Mouse (Mus musculus) hindbrain, embryonic 16.5 days (tissue): ENCODE data around the gene Pycr1. TPM values are rescaled to one million over a fixed set of nuclear protein-coding genes. Genes with fewer than 3 reads are reported as not detected.

Experiments used
- ATAC-seq: fragments of 200-750 bp; cut with Nextera tagmentation; 2 replicates; pipeline ENCODE4 v1.8.0; 2017; ENCODE audit warnings: moderate TSS enrichment, moderate library complexity
- H3K27ac ChIP-seq: fragments of 300-500 bp; sonication (generic); 2 replicates; pipeline ENCODE4 v1.5.1; 2014; ENCODE audit warnings: low read depth, mild to moderate bottlenecking, control low read depth, low read length, moderate library complexity
- H3K27me3 ChIP-seq: fragments of 300-500 bp; sonication (generic); replicated peaks from 2 replicates; pipeline ENCODE4 v1.6.1; 2014; ENCODE audit warnings: low read length; ENCODE audit not compliant: control insufficient read depth, insufficient read depth
- H3K36me3 ChIP-seq: fragments of 300-500 bp; sonication (generic); 2 replicates; pipeline ENCODE4 v1.6.1; 2014; ENCODE audit warnings: mild to moderate bottlenecking, low read length, moderate library complexity, mixed read lengths; ENCODE audit not compliant: control insufficient read depth, insufficient read depth
- H3K4me1 ChIP-seq: fragments of 300-500 bp; sonication (generic); 2 replicates; pipeline ENCODE4 v1.6.1; 2014; ENCODE audit warnings: low read depth, low read length; ENCODE audit not compliant: control insufficient read depth, insufficient read depth
- H3K4me2 ChIP-seq: fragments of 300-500 bp; sonication (generic); 2 replicates; pipeline ENCODE4 v1.6.1; 2014; ENCODE audit warnings: mild to moderate bottlenecking, low read length, control low read depth, moderate library complexity
- H3K4me3 ChIP-seq: fragments of 300-500 bp; sonication (generic); 2 replicates; pipeline ENCODE4 v1.5.1; 2014; ENCODE audit warnings: mild to moderate bottlenecking, low read length, control low read depth, moderate library complexity
- H3K9ac ChIP-seq: fragments of 300-500 bp; sonication (generic); 2 replicates; pipeline ENCODE4 v1.6.1; 2014; ENCODE audit warnings: low read depth, mild to moderate bottlenecking, control low read depth, low read length, moderate library complexity
- H3K9me3 ChIP-seq: fragments of 300-500 bp; sonication (generic); 2 replicates; pipeline ENCODE4 v1.6.1; 2014; ENCODE audit warnings: mild to moderate bottlenecking, low read length, moderate library complexity; ENCODE audit not compliant: control insufficient read depth
- WGBS: fragments of 180-500 bp; shearing (Covaris S2); extraction: QIAGEN DNeasy Blood & Tissue Kit; methylation state at CpG from one replicate; pipeline ENCODE4 v1.1.7; 2014; 5-methylcytosine and 5-hydroxymethylcytosine counted together
- polyA plus RNA-seq: library from polyadenylated mRNA; unstranded; fragments of >200 nt; fragmentation: Nextera tagmentation; extraction: Ambion mirVana; gene quantifications from 2 replicates; pipeline ENCODE4 v1.2.1, GENCODE M21; 2015

The Pycr1 gene
- polyA plus RNA-seq, 1 experiment from 2014 or later = 18.0 TPM

- peak overlapping the region; percentile 86 for H3K27ac ChIP-seq
- peaks cover 18% of the 10 kb centered on the region for H3K4me1 ChIP-seq
- H3K4me3 ChIP-seq = peak overlapping the region; percentile 89
- ATAC-seq = peak; percentile 80
- no peaks in the 10 kb centered on the region for H3K9me3 ChIP-seq
- WGBS = under 1% methylated on average over 53 of the region's 53 CpGs
- H3K36me3 ChIP-seq = peaks cover 30% of the 10 kb centered on the region
- H3K27me3 ChIP-seq = no peaks in the 10 kb centered on the region
- H3K4me2 ChIP-seq = peak overlapping the region; percentile 97
- H3K9ac ChIP-seq = peak overlapping the region; percentile 85
Measured at GRCm38 (mm10) chr11:120624680-120625111, 18.9 kb downstream of the Pycr1 start.

DNA sequence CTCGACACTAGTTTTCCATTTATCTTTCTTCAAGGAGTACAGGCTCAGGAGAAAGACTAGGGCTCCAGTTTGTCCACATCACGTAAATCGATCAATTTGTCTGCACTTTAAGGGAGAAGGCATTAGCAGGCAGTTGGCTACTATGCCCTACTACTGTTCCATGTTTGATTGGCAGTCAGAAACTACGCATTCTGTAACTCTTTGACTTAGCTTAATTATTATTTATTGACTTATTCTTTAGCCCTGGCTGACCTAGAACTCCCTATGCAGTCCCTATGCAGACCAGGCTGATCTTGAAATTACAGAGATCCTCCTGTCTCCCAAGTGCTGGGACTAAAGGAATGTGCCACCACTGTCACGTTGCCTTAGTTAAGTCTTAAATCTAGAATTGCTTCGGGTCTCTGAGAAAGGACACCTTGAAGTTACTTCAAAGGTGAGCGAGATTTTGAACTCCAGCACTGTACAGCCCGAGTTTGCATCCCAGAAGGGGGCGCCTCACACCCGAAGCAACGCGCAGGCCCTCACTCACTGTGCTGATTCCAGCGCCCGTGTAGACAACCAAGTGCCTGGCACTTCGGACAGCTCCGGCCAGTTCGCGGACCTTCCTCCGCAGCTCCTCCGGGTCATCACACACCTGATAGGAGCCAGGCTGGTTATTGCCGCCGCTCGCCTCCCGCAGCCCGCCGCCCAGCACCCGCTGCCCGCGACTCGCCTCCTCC lies 19.4 kb downstream of the Pycr1 start:
- WGBS = 15% methylated on average over 27 of the region's 30 CpGs
- peak; percentile 67 for ATAC-seq
- H3K4me2 ChIP-seq = peak overlapping the region; percentile 97
- H3K9me3 ChIP-seq = no peaks in the 10 kb centered on the region
- H3K27me3 ChIP-seq = no peaks in the 10 kb centered on the region
- peaks cover 15% of the 10 kb centered on the region for H3K4me1 ChIP-seq
- peak overlapping the region; percentile 89 for H3K4me3 ChIP-seq
- peak overlapping the region; percentile 75 for H3K27ac ChIP-seq
- H3K36me3 ChIP-seq = peaks cover 28% of the 10 kb centered on the region
- peak overlapping the region; percentile 85 for H3K9ac ChIP-seq

- Histone ChIP-seq H3K27me3 (no peaks in the 10 kb centered on the region), H3K9me3 (no peaks in the 10 kb centered on the region), H3K36me3 (peaks cover 29% of the 10 kb centered on the region), H3K4me1 (peaks cover 15% of the 10 kb centered on the region), H3K4me2 (no peak overlapping the region), H3K4me3 (no peak overlapping the region), H3K27ac (no peak overlapping the region), H3K9ac (no peak overlapping the region)
- ATAC-seq = no peak
- WGBS = 93% methylated on average over 6 of the region's 6 CpGs
Measured at GRCm38 (mm10) chr11:120622805-120623204, 20.8 kb downstream of the Pycr1 start.

DNA sequence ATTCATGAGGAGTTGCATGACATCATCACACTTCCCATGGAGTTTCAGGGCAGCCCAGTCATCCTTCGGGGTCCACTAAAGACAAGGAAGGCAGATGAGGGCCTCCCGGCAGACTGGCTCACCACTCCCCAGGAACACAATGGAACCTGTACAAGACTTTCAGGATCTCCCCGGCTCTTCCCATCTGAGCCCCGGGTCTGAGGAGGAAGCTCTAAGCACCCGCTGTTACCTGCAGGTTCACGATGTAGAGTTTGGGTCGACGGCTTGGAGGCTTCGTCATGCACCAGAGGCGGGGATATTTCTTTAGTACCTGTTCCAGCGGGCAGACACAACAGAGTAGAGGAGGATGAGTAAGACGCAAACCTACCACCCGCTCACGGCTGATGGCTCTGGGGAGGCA lies 23.4 kb downstream of the Pycr1 start:
- 94% methylated on average over 14 of the region's 14 CpGs for WGBS
- H3K4me1 ChIP-seq = peaks cover 29% of the 10 kb centered on the region
- H3K9ac ChIP-seq = no peak overlapping the region
- H3K9me3 ChIP-seq = no peaks in the 10 kb centered on the region
- H3K4me2 ChIP-seq = no peak overlapping the region
- no peak for ATAC-seq
- H3K36me3 ChIP-seq = peaks cover 27% of the 10 kb centered on the region
- no peak overlapping the region for H3K4me3 ChIP-seq
- no peaks in the 10 kb centered on the region for H3K27me3 ChIP-seq
- no peak overlapping the region for H3K27ac ChIP-seq

GRCm38 (mm10) chr11:120618619-120619535 lies 24.7 kb downstream of the Pycr1 start:
- no peak overlapping the region; the same call in 1 of the 2 replicates for H3K27ac ChIP-seq
- WGBS = 91% methylated on average over 25 of the region's 25 CpGs
- no peaks in the 10 kb centered on the region for H3K9me3 ChIP-seq
- no peak overlapping the region for H3K9ac ChIP-seq
- no peak overlapping the region for H3K4me2 ChIP-seq
- H3K4me1 ChIP-seq = peaks cover 26% of the 10 kb centered on the region
- no peak for ATAC-seq
- H3K4me3 ChIP-seq = no peak overlapping the region
- H3K36me3 ChIP-seq = peaks cover 33% of the 10 kb centered on the region
- H3K27me3 ChIP-seq = no peaks in the 10 kb centered on the region

GRCm38 (mm10) chr11:120617519-120618112 lies 26.0 kb downstream of the Pycr1 start, which contains the start of gene Pcyt2:
TSS of gene Pcyt2 (minus strand) at chr11:120617936.
- Histone ChIP-seq H3K9me3 (no peaks in the 10 kb centered on the region), H3K4me2 (peak within 1 kb of the TSS; percentile 58), H3K4me3 (peak within 1 kb of the TSS; percentile 86), H3K27me3 (no peaks in the 10 kb centered on the region), H3K27ac (peak within 1 kb of the TSS; percentile 90), H3K4me1 (peaks cover 20% of the 10 kb centered on the region), H3K9ac (peak within 1 kb of the TSS; percentile 88), H3K36me3 (peaks cover 35% of the 10 kb centered on the region)
- peak; percentile 96 for ATAC-seq
- under 1% methylated on average over 56 of the region's 56 CpGs for WGBS

GRCm38 (mm10) chr11:120616617-120617294 lies 26.8 kb downstream of the Pycr1 start:
- Histone ChIP-seq H3K36me3 (peaks cover 40% of the 10 kb centered on the region), H3K4me3 (peak overlapping the region; percentile 86), H3K9me3 (no peaks in the 10 kb centered on the region), H3K4me2 (peak overlapping the region; percentile 58), H3K27me3 (no peaks in the 10 kb centered on the region), H3K4me1 (peaks cover 20% of the 10 kb centered on the region), H3K27ac (peak overlapping the region; percentile 90), H3K9ac (peak overlapping the region; percentile 88)
- ATAC-seq = no peak
- 54% methylated on average over 4 of the region's 4 CpGs for WGBS

DNA sequence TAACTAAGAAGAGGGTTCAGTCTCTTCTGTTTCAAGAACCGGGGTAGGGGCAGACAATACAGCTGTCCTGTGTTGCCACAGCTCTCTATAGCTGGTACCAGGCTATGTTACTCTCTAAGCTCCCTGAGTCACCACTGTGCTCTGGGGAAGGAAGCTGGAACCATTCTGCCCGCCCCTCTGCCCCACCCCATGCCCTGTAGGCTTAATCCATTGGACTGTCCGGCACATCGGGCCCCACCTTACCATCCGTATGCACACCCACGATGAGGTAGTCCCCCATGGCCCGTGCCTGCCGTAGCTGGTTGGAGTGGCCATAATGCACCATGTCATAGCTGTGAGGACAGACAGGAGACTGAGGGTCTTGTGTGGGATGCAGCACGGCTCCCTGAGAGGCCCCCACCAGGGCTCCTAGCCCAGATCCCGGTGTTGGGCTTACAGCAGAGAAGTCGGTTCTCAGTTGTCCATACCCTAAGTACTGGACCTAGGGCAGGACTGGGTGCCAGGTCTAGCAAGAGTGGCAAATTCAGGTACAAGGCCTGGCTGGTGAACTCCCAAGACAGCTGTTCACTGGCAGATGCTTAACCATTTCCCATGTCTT lies 27.9 kb downstream of the Pycr1 start:
- Histone ChIP-seq H3K27me3 (no peaks in the 10 kb centered on the region), H3K9me3 (no peaks in the 10 kb centered on the region), H3K4me1 (peaks cover 20% of the 10 kb centered on the region), H3K4me2 (peak overlapping the region; percentile 58), H3K9ac (peak overlapping the region; percentile 28; the same call in 1 of the 2 replicates), H3K36me3 (peaks cover 48% of the 10 kb centered on the region), H3K27ac (no peak overlapping the region), H3K4me3 (no peak overlapping the region)
- ATAC-seq = no peak
- WGBS = 96% methylated on average over 11 of the region's 11 CpGs
